Mouse (Mus musculus) liver, embryonic 14.5 days (tissue): ENCODE results near the gene Tmem82. TPM values are rescaled to one million over a fixed set of nuclear protein-coding genes. Genes with fewer than 3 reads are reported as not detected.
"Not testable (repeated sequence)": the region's sequence is repeated elsewhere in the genome, so short reads cannot be mapped to it uniquely, and the experiment has no call there.

ENCODE experiments used
- ATAC-seq: fragments of 200-750 bp; cut with Nextera tagmentation; 2 replicates; pipeline ENCODE4 v1.8.0; 2017; ENCODE audit warnings: moderate number of reproducible peaks, mild to moderate bottlenecking, moderate library complexity; ENCODE audit not compliant: insufficient read depth
- DNase-seq, 3 experiments: peaks; one replicate each; pipeline ENCODE4 v3.0.0-alpha.2; 2012 to 2013; ENCODE audit warnings: low read depth in 3 of 3, low spot score in 3 of 3
- H3K27ac ChIP-seq: fragments of 300-500 bp; sonication (generic); 2 replicates; pipeline ENCODE4 v1.5.1; 2014; ENCODE audit warnings: moderate library complexity, mild to moderate bottlenecking, control low read depth, inconsistent platforms
- H3K27me3 ChIP-seq: fragments of 300-500 bp; sonication (generic); 2 replicates; pipeline ENCODE4 v1.6.1; 2014; ENCODE audit warnings: mild to moderate bottlenecking, low read length, moderate library complexity; ENCODE audit not compliant: control insufficient read depth, insufficient read depth
- H3K36me3 ChIP-seq: fragments of 300-500 bp; sonication (generic); replicated peaks from 2 replicates; pipeline ENCODE4 v1.6.1; 2014; ENCODE audit warnings: low read depth; ENCODE audit not compliant: control insufficient read depth, insufficient read depth
- H3K4me1 ChIP-seq, 2 experiments: fragments of 200-500 bp in 1 of 2; fragments of 300-500 bp in 1 of 2; sonication (generic) in 1 of 2; replicated peaks; 2 replicates each; pipeline ENCODE4 v1.6.1; 2012 to 2014; ENCODE audit warnings: antibody characterized with exemption in 1 of 2, inconsistent platforms in 1 of 2, low read length in 1 of 2; ENCODE audit not compliant: control insufficient read depth in 2 of 2, insufficient read depth in 2 of 2
- H3K4me2 ChIP-seq: fragments of 300-500 bp; sonication (generic); 2 replicates; pipeline ENCODE4 v1.6.1; 2014; ENCODE audit warnings: low read depth, mild to moderate bottlenecking, control low read depth, moderate library complexity
- H3K4me3 ChIP-seq, 2 experiments: fragments of 200-500 bp in 1 of 2; fragments of 300-500 bp in 1 of 2; sonication (generic) in 1 of 2; 2 replicates each; pipeline ENCODE4 v1.5.1; 2012 to 2014; ENCODE audit warnings: low read depth in 2 of 2, low read length in 2 of 2, mild to moderate bottlenecking in 2 of 2, control low read depth in 1 of 2, inconsistent platforms in 1 of 2, moderate library complexity in 1 of 2; ENCODE audit not compliant: insufficient read depth in 1 of 2
- H3K9ac ChIP-seq: fragments of 300-500 bp; sonication (generic); replicated peaks from 2 replicates; pipeline ENCODE4 v1.6.1; 2014; ENCODE audit warnings: mild to moderate bottlenecking, control low read depth, moderate library complexity
- H3K9me3 ChIP-seq: fragments of 300-500 bp; sonication (generic); 2 replicates; pipeline ENCODE4 v1.6.1; 2016; ENCODE audit warnings: low read length, mixed read lengths; ENCODE audit not compliant: control insufficient read depth
- CTCF ChIP-seq: IDR thresholded peaks from 2 replicates; pipeline ENCODE4 v1.5.1; 2016; ENCODE audit warnings: antibody characterized with exemption, low read depth, control low read depth
- EP300 ChIP-seq: IDR thresholded peaks from 2 replicates; pipeline ENCODE4 v1.6.1; 2016; ENCODE audit warnings: antibody characterized with exemption, low read depth
- WGBS: fragments of 180-500 bp; shearing (Covaris S2); extraction: QIAGEN DNeasy Blood & Tissue Kit; methylation state at CpG from one replicate; pipeline ENCODE4 v1.1.7; 2014; ENCODE audit not compliant: insufficient replicate concordance; 5-methylcytosine and 5-hydroxymethylcytosine counted together
- polyA plus RNA-seq, 2 experiments: library from polyadenylated mRNA; depleted of rRNA in 1 of 2; stranded (reverse) in 1 of 2; unstranded in 1 of 2; fragments of >200 nt; fragmentation: Nextera tagmentation in 1 of 2; extraction: Ambion mirVana in 1 of 2; gene quantifications; 2 replicates each; pipeline versions ENCODE4 v1.2.1 to v1.2.3; 2012 to 2014

Gene Tmem82
- polyA plus RNA-seq, 2 experiments, result 2.1 to 2.2 TPM

GRCm38 (mm10) chr4:141568966-141569365 lies 49.5 kb downstream of the Tmem82 start:
- DNase-seq (no peak), ATAC-seq (no peak)
- Histone ChIP-seq H3K27me3 (no peaks in the 10 kb centered on the region), H3K27ac (no peak overlapping the region), H3K4me2 (no peak overlapping the region), H3K9ac (no peak overlapping the region), H3K4me3 (no peak overlapping the region), H3K9me3 (no peaks in the 10 kb centered on the region), H3K36me3 (no peaks in the 10 kb centered on the region), H3K4me1 (peaks cover 0 to 4% of the 10 kb centered on the region in 2 experiments; a peak in 3 of 4 replicates)
- 75% methylated on average over 5 of the region's 5 CpGs for WGBS
- TF ChIP-seq EP300, result no peak

- WGBS, result 76% methylated on average over 7 of the region's 7 CpGs
- not testable (repeated sequence) for H3K4me3 ChIP-seq, DNase-seq, H3K4me2 ChIP-seq, ATAC-seq, H3K36me3 ChIP-seq, H3K27ac ChIP-seq, H3K4me1 ChIP-seq, H3K9me3 ChIP-seq, H3K9ac ChIP-seq, H3K27me3 ChIP-seq
Measured at GRCm38 (mm10) chr4:141567174-141567573, 51.3 kb downstream of the Tmem82 start.

- 73% methylated on average over 6 of the region's 6 CpGs for WGBS
Measured at GRCm38 (mm10) chr4:141566187-141566586, 52.2 kb downstream of the Tmem82 start.

GRCm38 (mm10) chr4:141565325-141565724 lies 53.1 kb downstream of the Tmem82 start:
- 58% methylated on average over 7 of the region's 7 CpGs for WGBS
- Histone ChIP-seq H3K36me3 (no peaks in the 10 kb centered on the region), H3K4me2 (no peak overlapping the region), H3K27me3 (no peaks in the 10 kb centered on the region), H3K9ac (no peak overlapping the region), H3K9me3 (no peaks in the 10 kb centered on the region), H3K27ac (no peak overlapping the region), H3K4me1 (no peaks in the 10 kb centered on the region; a peak in 1 of 4 replicates), H3K4me3 (no peak overlapping the region)
- no peak for ATAC-seq
- DNase-seq, result no peak
- TF ChIP-seq EP300 (no peak), CTCF (no peak)

More at GRCm38 (mm10) chr4:141566187-141566586, 52.2 kb downstream of the Tmem82 start:
- no peaks in the 10 kb centered on the region for H3K27me3 ChIP-seq
- H3K9me3 ChIP-seq, result no peaks in the 10 kb centered on the region
- ATAC-seq (no peak), DNase-seq (no peak)
- no peaks in the 10 kb centered on the region for H3K36me3 ChIP-seq
- no peak overlapping the region for H3K4me2 ChIP-seq
- TF ChIP-seq CTCF (no peak), EP300 (no peak)
- H3K4me1 ChIP-seq, result no peaks in the 10 kb centered on the region; a peak in 1 of 4 replicates
- H3K9ac ChIP-seq, result no peak overlapping the region
- no peak overlapping the region for H3K27ac ChIP-seq
- no peak overlapping the region for H3K4me3 ChIP-seq

- TF ChIP-seq EP300 (no peak), CTCF (no peak)
- Histone ChIP-seq H3K9ac (no peak overlapping the region), H3K4me3 (no peak overlapping the region), H3K9me3 (no peaks in the 10 kb centered on the region), H3K27me3 (no peaks in the 10 kb centered on the region), H3K4me1 (peaks cover 0 to under 1% of the 10 kb centered on the region in 2 experiments; a peak in 1 of 4 replicates), H3K36me3 (no peaks in the 10 kb centered on the region), H3K27ac (no peak overlapping the region), H3K4me2 (no peak overlapping the region)
- no peak for DNase-seq
- 62% methylated on average over 3 of the region's 3 CpGs for WGBS
- no peak for ATAC-seq
Measured at GRCm38 (mm10) chr4:141564660-141565059, 53.8 kb downstream of the Tmem82 start.
